Mouse (Mus musculus): ENCODE results near the gene Cdkn1b.

Cdkn1b gene

GRCm38 (mm10) chr6:134903368-134903767, 16.8 kb upstream of the Cdkn1b start:
- no peak for DNase-seq (ENCODE audit: extremely low read depth, low read depth, low spot score)

GRCm38 (mm10) chr6:134903891-134904884, 16.0 kb upstream of the Cdkn1b start:
- DNase-seq (ENCODE audit: extremely low read depth, low read depth, low spot score): no peak

GRCm38 (mm10) chr6:134905811-134906210, 14.4 kb upstream of the Cdkn1b start:
- DNase-seq (ENCODE audit: extremely low read depth, low read depth, low spot score): no peak

GRCm38 (mm10) chr6:134914523-134914922, 5.7 kb upstream of the Cdkn1b start:
- DNase-seq (ENCODE audit: extremely low read depth, low read depth, low spot score): no peak

- DNase-seq (ENCODE audit: extremely low read depth, low read depth, low spot score): no peak
These were observed 3.6 kb upstream of the Cdkn1b start for GRCm38 (mm10) chr6:134916641-134917040.

- DNase-seq (ENCODE audit: extremely low read depth, low read depth, low spot score): no peak
These were observed 3.1 kb upstream of the Cdkn1b start for GRCm38 (mm10) chr6:134917087-134917486.

- DNase-seq (ENCODE audit: extremely low read depth, low read depth, low spot score): no peak
These were observed 1.4 kb upstream of the Cdkn1b start for GRCm38 (mm10) chr6:134918769-134919168.

GRCm38 (mm10) chr6:134919511-134920189, 551 bp upstream of the Cdkn1b start:
- DNase-seq (ENCODE audit: extremely low read depth, low read depth, low spot score): no peak

GRCm38 (mm10) chr6:134921014-134921694, 953 bp downstream of the Cdkn1b start:
- no peak for DNase-seq (ENCODE audit: extremely low read depth, low read depth, low spot score)

GRCm38 (mm10) chr6:134921695-134922510, 1.7 kb downstream of the Cdkn1b start:
- no peak for DNase-seq (ENCODE audit: extremely low read depth, low read depth, low spot score)

GRCm38 (mm10) chr6:134922511-134923195, 2.5 kb downstream of the Cdkn1b start:
- no peak for DNase-seq (ENCODE audit: extremely low read depth, low read depth, low spot score)

- DNase-seq (ENCODE audit: extremely low read depth, low read depth, low spot score): no peak
These were observed 3.5 kb downstream of the Cdkn1b start for GRCm38 (mm10) chr6:134923670-134924069.

GRCm38 (mm10) chr6:134924262-134924661, 4.1 kb downstream of the Cdkn1b start:
- no peak for DNase-seq (ENCODE audit: extremely low read depth, low read depth, low spot score)

- no peak for DNase-seq (ENCODE audit: extremely low read depth, low read depth, low spot score)
These were observed 5.6 kb downstream of the Cdkn1b start for GRCm38 (mm10) chr6:134925673-134926337.

- no peak for DNase-seq (ENCODE audit: extremely low read depth, low read depth, low spot score)
These were observed 6.1 kb downstream of the Cdkn1b start for GRCm38 (mm10) chr6:134926338-134926705.

- no peak for DNase-seq (ENCODE audit: extremely low read depth, low read depth, low spot score)
These were observed 6.8 kb downstream of the Cdkn1b start for GRCm38 (mm10) chr6:134926803-134927594.

GRCm38 (mm10) chr6:134927595-134928095, 7.4 kb downstream of the Cdkn1b start:
- no peak for DNase-seq (ENCODE audit: extremely low read depth, low read depth, low spot score)

GRCm38 (mm10) chr6:134928096-134928888, 8.1 kb downstream of the Cdkn1b start:
- peak; percentile 78 for DNase-seq (ENCODE audit: extremely low read depth, low read depth, low spot score)
